Mouse (Mus musculus) midbrain, embryonic 11.5 days (tissue): Measurements from ENCODE around the gene Tnpo2. TPM values are rescaled to one million over a fixed set of nuclear protein-coding genes. Genes with fewer than 3 reads are reported as not detected.

ENCODE experiments used
- ATAC-seq: fragments of 200-750 bp; cut with Nextera tagmentation; 2 replicates; pipeline ENCODE4 v1.8.0; 2017; ENCODE audit warnings: moderate TSS enrichment, moderate library complexity; ENCODE audit not compliant: low FRiP score
- DNase-seq: peaks from one replicate; pipeline ENCODE4 v3.0.0; 2015; ENCODE audit warnings: low spot score; ENCODE audit errors: missing footprints
- H3K27ac ChIP-seq: fragments of 300-500 bp; sonication (generic); 2 replicates; pipeline ENCODE4 v1.5.1; 2014; ENCODE audit warnings: low read depth, low read length
- H3K27me3 ChIP-seq: fragments of 300-500 bp; sonication (generic); 2 replicates; pipeline ENCODE4 v1.6.1; 2014; ENCODE audit warnings: mild to moderate bottlenecking, low read length, moderate library complexity, mixed read lengths; ENCODE audit not compliant: control insufficient read depth, insufficient read depth
- H3K36me3 ChIP-seq: fragments of 300-500 bp; sonication (generic); 2 replicates; pipeline ENCODE4 v1.6.1; 2014; ENCODE audit warnings: mild to moderate bottlenecking, low read length, moderate library complexity, mixed read lengths; ENCODE audit not compliant: control insufficient read depth, insufficient read depth
- H3K4me1 ChIP-seq: fragments of 300-500 bp; sonication (generic); 2 replicates; pipeline ENCODE4 v1.6.1; 2014; ENCODE audit warnings: low read length; ENCODE audit not compliant: control insufficient read depth, insufficient read depth
- H3K4me2 ChIP-seq: fragments of 300-500 bp; sonication (generic); 2 replicates; pipeline ENCODE4 v1.6.1; 2014; ENCODE audit warnings: mild to moderate bottlenecking, moderate library complexity
- H3K4me3 ChIP-seq: fragments of 300-500 bp; sonication (generic); 2 replicates; pipeline ENCODE4 v1.5.1; 2014; ENCODE audit warnings: low read depth, low read length
- H3K9ac ChIP-seq: fragments of 300-500 bp; sonication (generic); 2 replicates; pipeline ENCODE4 v1.6.1; 2014; ENCODE audit warnings: low read length
- H3K9me3 ChIP-seq: fragments of 300-500 bp; sonication (generic); 2 replicates; pipeline ENCODE4 v1.6.1; 2016; ENCODE audit warnings: low read length; ENCODE audit not compliant: control insufficient read depth
- WGBS: fragments of 180-500 bp; shearing (Covaris S2); extraction: QIAGEN DNeasy Blood & Tissue Kit; methylation state at CpG from one replicate; pipeline ENCODE4 v1.1.7; 2014; 5-methylcytosine and 5-hydroxymethylcytosine counted together
- polyA plus RNA-seq: library from polyadenylated mRNA; unstranded; fragments of >200 nt; fragmentation: Nextera tagmentation; extraction: Ambion mirVana; gene quantifications from 2 replicates; pipeline ENCODE4 v1.2.1, GENCODE M21; 2014

The Tnpo2 gene
- polyA plus RNA-seq, 1 experiment from 2014 or later = 19.9 TPM

- peaks cover 14% of the 10 kb centered on the region for H3K36me3 ChIP-seq
Measured at GRCm38 (mm10) chr8:85023846-85024245, 12.9 kb upstream of the Tnpo2 start.

GRCm38 (mm10) chr8:85025098-85025932 is 11.4 kb upstream of the Tnpo2 start, which contains the start of gene Asna1:
Asna1 (minus strand) TSS chr8:85025281.
- 7% methylated on average over 30 of the region's 30 CpGs for WGBS
- Histone ChIP-seq H3K36me3 (peaks cover 14% of the 10 kb centered on the region), H3K27me3 (no peaks in the 10 kb centered on the region), H3K4me1 (peaks cover 31% of the 10 kb centered on the region), H3K4me2 (peak within 1 kb of the TSS; percentile 89), H3K4me3 (peak within 1 kb of the TSS; percentile 66), H3K9ac (peak within 1 kb of the TSS; percentile 66), H3K27ac (0 out of 2 replicates have a peak within 1 kb of the TSS, but pooled peaks have one; percentile 52), H3K9me3 (no peaks in the 10 kb centered on the region)
- ATAC-seq = peak; percentile 86
- DNase-seq = peak; percentile 99

More at GRCm38 (mm10) chr8:85023846-85024245, 12.9 kb upstream of the Tnpo2 start:
- H3K9me3 ChIP-seq = no peaks in the 10 kb centered on the region
- peak overlapping the region; percentile 89 for H3K4me2 ChIP-seq
- H3K27me3 ChIP-seq = no peaks in the 10 kb centered on the region
- H3K4me1 ChIP-seq = peaks cover 28% of the 10 kb centered on the region
- no peak overlapping the region for H3K4me3 ChIP-seq
- 95% methylated on average over 3 of the region's 3 CpGs for WGBS
- no peak overlapping the region for H3K27ac ChIP-seq
- ATAC-seq = no peak
- no peak overlapping the region for H3K9ac ChIP-seq
- peak; percentile 47 for DNase-seq

DNA sequence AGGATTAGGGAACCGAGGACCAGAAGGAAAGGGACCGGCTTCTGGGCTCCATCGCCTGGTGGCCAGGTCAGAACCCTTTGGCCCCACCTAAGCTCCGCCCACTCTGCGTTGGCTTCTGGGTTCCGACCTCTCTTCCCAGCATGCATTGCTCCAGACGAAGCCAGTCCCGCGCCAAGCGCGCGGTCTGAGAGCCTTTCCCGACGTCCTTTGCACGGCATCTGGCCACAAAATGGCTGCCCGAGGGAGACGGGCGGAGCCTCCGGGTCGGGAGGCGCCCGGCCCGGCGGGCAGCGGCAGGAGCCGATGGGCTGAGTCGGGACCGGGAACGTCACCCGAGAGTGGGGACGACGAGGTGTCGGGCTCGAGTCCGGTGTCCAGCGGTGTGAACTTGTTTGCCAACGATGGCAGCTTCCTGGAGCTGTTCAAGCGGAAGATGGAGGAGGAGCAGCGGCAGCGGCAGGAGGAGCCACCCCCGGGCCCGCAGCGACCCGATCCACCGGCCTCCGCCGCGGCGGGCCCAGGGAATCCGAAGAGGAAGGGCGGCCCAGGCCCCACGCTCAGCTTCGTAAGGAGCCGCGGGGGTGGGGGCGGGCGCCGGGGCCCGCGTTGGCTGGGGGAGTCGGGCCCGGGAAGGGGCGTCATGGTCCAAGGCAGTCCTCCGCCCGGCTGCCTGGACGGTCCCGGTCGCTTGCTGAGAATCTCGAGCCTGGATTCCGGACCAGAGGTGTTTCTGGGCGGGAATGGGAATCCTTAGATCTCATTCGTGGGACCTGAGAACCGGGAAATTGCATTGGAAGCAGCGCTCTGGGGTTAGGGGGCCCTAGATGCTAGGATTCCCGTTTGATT is 9.8 kb upstream of the Tnpo2 start, which contains the start of gene Trir:
Gene Trir (plus strand): TSS at position 154 of the 846 bp plus-strand sequence.
- ATAC-seq (peak; percentile 86), DNase-seq (peak; percentile 99)
- Histone ChIP-seq H3K4me1 (peaks cover 31% of the 10 kb centered on the region), H3K27me3 (no peaks in the 10 kb centered on the region), H3K9me3 (no peaks in the 10 kb centered on the region), H3K36me3 (peaks cover 14% of the 10 kb centered on the region), H3K4me3 (peak within 1 kb of the TSS; percentile 87), H3K9ac (peak within 1 kb of the TSS; percentile 99), H3K27ac (peak within 1 kb of the TSS; percentile 77), H3K4me2 (peak within 1 kb of the TSS; percentile 89)
- under 1% methylated on average over 75 of the region's 75 CpGs for WGBS

DNA sequence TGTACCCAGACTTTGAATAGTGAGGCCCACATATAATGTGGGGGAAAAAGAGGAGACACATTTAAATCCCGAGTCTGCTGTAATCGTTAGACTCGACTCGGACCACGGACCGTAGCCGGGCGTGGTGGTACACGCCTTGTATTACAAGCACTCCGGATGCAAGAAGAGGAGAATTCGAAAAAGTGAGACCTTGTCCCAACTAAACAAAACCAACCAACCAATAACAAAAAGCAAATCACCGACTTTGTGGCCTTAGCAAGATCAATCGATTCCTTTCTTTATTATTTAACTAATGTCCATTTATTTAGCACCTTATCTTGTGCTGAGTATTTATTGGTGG is 9.2 kb upstream of the Tnpo2 start:
- Histone ChIP-seq H3K9ac (peak overlapping the region; percentile 99), H3K4me3 (peak overlapping the region; percentile 87), H3K36me3 (peaks cover 16% of the 10 kb centered on the region; the same call in 1 of the 2 replicates), H3K4me2 (peak overlapping the region; percentile 55), H3K4me1 (peaks cover 31% of the 10 kb centered on the region), H3K27ac (no peak overlapping the region), H3K9me3 (no peaks in the 10 kb centered on the region), H3K27me3 (no peaks in the 10 kb centered on the region)
- WGBS = 2% methylated on average over 13 of the region's 13 CpGs
- DNase-seq (peak; percentile 88), ATAC-seq (no peak)

DNA sequence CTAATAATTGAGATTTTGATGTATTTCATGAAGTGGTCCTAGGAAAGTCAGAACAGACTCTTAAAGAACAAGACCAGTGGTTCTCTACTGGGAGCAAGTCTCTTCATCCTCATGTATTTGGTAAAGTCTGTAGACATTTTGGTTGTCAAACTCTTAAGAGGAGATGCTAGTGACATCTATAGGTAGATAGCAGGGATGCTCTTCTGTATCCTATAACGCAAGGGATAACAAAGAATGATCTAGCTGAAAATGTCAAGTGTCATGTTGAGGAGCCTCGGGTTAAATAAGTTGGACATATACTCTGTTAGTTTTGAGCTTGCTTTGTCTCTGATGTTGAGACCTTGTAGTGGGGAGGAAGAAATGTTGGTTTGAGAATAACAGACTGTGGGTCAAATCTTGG is 8.8 kb upstream of the Tnpo2 start:
- H3K9me3 ChIP-seq = no peaks in the 10 kb centered on the region
- no peak for ATAC-seq
- peak overlapping the region; percentile 55 for H3K4me2 ChIP-seq
- WGBS = 36% methylated on average over 2 of the region's 2 CpGs
- peak overlapping the region; percentile 99 for H3K9ac ChIP-seq
- DNase-seq = no peak
- peaks cover 15% of the 10 kb centered on the region; the same call in 1 of the 2 replicates for H3K36me3 ChIP-seq
- no peak overlapping the region for H3K27ac ChIP-seq
- H3K4me3 ChIP-seq = peak overlapping the region; percentile 87
- no peaks in the 10 kb centered on the region for H3K27me3 ChIP-seq
- H3K4me1 ChIP-seq = peaks cover 31% of the 10 kb centered on the region

DNA sequence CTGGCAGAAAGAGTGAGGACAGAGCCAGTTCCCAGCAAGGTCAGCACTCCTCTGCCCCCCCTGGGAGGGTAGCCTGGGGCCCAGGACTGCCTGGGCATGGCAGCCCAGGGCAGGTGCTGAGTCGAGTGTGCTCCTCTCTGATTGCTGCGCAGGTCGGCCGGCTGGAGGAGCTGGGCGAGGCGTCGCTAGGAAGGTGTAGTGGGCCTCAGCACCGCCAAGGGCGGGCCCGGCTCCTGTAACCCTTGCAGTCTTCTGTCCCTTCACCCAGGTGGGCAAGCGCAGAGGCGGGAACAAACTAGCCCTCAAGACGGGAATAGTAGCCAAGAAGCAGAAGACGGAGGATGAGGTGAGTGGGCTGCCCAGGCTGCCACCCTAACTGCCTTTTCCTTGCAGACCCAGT is 7.4 kb upstream of the Tnpo2 start:
- no peak for ATAC-seq
- Histone ChIP-seq H3K4me2 (no peak overlapping the region), H3K4me1 (peaks cover 28% of the 10 kb centered on the region), H3K9me3 (no peaks in the 10 kb centered on the region), H3K27ac (no peak overlapping the region), H3K4me3 (no peak overlapping the region), H3K36me3 (peaks cover 10% of the 10 kb centered on the region; the same call in 1 of the 2 replicates), H3K9ac (no peak overlapping the region), H3K27me3 (no peaks in the 10 kb centered on the region)
- no peak for DNase-seq
- 91% methylated on average over 14 of the region's 14 CpGs for WGBS

GRCm38 (mm10) chr8:85032622-85033311 is 3.9 kb upstream of the Tnpo2 start:
- Histone ChIP-seq H3K27me3 (no peaks in the 10 kb centered on the region), H3K36me3 (peaks cover 10% of the 10 kb centered on the region; the same call in 1 of the 2 replicates), H3K9ac (no peak overlapping the region), H3K27ac (no peak overlapping the region), H3K9me3 (no peaks in the 10 kb centered on the region), H3K4me3 (no peak overlapping the region), H3K4me1 (peaks cover 27% of the 10 kb centered on the region), H3K4me2 (no peak overlapping the region)
- ATAC-seq (no peak), DNase-seq (no peak)
- WGBS = 91% methylated on average over 4 of the region's 4 CpGs

DNA sequence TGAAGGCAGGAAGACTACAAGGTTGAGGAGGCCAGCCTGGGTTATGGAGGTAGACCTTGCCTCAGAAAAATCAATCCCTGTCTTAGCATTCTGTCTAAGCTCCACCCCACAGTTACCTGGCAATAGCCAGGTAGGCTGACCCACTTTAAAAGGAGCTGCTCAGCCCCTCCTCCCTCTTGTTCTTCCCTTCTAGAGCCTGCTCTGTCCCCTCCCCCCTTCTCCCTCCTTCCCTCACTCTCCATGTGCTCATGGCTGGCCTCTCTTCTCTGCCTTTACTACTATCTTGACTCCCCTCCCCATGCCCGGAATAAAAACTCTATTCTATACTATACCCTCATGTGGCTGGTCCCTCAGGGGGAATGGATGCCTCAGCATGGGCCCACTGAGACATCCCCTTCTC is 2.8 kb upstream of the Tnpo2 start:
- no peak for DNase-seq
- H3K27me3 ChIP-seq = no peaks in the 10 kb centered on the region
- H3K4me2 ChIP-seq = no peak overlapping the region
- peaks cover 10% of the 10 kb centered on the region; the same call in 1 of the 2 replicates for H3K36me3 ChIP-seq
- H3K4me1 ChIP-seq = peaks cover 22% of the 10 kb centered on the region
- no peak overlapping the region for H3K9ac ChIP-seq
- no peak overlapping the region for H3K4me3 ChIP-seq
- ATAC-seq = no peak
- 56% methylated on average over 1 of the region's 1 CpGs for WGBS
- H3K27ac ChIP-seq = no peak overlapping the region
- H3K9me3 ChIP-seq = no peaks in the 10 kb centered on the region
